Mouse (Mus musculus): ENCODE data around the gene Trim9. TPM values are rescaled to one million over a fixed set of nuclear protein-coding genes. Genes with fewer than 3 reads are reported as not detected.

Trim9 gene
- total RNA-seq, 1 experiment from 2014 or later, result 2.7 TPM

DNA sequence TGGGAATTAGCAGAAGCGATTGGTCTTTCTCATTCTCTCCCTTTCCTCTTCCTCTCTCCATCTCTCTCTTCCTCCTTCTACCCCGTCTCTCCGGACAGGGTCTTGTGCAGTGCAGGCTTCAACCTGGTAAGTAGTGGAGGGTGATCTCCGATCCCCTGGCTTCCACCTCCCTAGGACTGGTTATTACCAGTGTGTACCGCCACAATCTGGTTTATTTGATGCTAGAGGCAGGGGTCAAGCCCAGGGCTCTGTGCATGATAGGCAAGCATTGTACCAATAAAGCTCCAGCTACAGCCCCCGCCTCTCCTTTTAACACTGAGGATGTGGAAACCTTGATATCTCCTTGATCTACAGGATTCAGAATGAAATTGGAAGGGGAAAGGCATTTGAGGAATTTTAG, 133.8 kb downstream of the Trim9 start:
- no peak for DNase-seq

DNA sequence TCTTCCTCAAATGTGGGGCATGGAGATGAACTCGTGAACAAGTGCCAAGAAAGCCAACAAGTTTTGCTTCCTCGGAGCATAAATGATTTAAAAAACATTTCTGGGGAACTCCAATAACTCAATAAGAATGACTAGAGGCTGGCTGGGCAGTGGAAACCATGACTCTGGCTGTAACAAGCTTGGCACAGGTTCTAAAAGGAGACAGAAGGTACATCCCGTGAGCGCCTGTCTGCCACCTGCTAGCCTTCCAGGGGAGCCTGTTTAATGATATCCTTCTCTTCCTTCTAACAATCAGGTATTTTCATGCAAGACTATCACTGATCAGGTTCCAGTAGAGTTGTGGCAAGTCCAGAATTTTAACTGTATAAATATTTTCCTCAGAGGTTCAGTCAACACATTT, 134.9 kb downstream of the Trim9 start:
- no peak for DNase-seq

DNA sequence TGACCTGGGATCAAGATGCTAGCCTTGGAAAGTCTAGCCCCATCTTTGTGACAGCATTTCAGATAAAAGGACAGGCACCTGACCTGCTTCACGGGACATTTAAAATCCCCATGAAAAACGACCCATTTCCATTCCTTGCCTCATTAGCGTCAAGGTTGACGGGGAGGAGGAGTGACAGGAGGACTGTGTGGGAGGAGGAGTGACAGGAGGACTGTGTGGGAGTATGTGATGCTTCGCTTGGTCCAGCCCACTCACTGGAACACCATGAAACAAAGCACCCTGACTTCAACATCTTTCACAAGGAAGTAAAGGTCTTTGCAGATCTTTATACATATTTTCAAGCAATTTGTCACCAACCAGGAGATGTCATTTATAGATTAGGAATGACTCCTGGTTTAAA, 139.2 kb downstream of the Trim9 start:
- DNase-seq, result no peak

DNA sequence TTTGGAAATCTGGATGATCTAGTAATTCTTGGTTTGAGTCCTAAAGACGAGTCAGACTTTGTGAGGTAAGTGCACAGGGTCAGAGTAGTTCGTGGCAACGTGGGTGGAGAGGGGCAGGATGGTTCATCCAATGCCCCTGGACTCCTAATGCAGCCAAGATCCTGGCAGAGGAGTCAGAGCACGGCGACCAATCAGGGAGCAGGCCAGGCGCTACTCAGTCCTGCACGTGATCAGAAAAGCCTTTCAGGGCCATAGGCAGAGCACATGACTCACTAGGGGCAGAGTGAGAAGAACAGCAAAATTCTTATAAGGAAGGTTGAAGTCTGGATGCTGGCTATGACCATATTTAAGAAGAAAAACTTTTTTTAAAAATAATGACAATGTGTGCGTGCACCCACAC, 143.0 kb downstream of the Trim9 start:
- DNase-seq, result peak; percentile 55

DNA sequence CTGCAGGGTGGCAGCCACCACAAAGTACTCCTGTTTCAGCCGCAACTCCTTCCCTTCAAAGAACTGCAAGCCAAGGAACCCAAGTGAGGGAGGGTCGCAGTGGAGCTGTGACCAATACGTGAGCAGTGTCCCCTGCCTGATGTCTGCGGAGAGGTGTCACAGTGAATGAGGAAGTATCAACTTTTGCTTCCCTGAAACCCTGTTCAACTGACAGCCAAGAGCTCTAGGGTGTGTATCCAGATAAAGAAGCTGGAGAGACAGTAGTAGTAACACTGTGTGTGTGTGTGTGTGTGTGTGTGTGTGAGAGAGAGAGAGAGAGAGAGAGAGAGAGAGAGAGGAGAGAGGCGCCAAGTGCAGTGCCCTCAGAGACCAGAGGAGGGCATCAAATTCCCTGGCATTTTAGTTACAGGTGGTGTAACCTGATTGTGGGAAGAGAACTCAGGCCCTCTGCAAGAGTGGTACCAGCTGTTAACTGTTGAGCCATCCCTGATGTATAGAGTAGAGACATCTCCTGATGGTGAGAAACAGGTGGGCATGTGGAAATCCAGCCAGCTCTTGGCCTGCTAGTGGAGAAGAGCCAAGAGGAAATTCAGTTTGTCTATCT, 145.4 kb downstream of the Trim9 start:
- no peak for DNase-seq

DNA sequence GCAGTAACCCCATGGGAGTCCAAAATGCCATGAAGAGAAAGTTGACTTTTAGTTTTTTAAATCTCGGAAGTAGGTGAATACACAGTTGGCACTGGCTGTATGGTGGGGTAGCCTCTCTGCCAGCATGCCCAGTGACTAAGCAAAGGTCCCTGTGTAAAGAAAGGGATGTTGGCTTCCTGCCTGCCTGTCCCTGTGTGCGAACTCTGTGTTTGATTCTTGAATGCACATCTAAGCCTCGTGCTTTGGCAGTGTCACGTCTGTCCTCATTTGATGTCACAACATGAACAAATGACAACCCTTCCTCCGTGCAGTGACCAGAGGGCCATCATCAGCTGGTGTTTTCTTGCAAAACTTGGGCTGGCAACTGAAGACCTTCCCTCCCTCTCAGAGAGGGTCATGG, 151.1 kb downstream of the Trim9 start:
- DNase-seq, result peak; percentile 63

DNA sequence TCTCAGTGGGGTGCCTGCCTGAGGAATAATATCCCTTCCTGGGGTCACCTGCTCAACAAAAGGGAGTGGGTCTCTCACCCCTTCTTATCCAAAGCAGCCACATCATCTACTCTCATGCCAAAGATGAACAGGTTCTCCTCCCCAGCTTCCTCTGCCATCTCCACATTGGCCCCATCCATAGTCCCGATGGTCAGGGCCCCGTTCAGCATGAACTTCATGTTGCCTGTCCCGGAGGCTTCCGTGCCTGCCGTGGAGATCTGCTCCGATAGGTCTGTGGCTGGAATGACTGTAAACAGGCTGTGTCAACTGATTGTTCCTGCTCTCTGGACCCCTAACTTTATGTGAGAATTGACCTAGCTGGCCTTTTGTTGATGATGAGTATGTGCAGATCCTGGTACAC, 152.0 kb downstream of the Trim9 start:
- no peak for DNase-seq

Other genes starting within 250 kb of the Trim9 start
- gene Nin, start 233.9 kb downstream of the Trim9 start, total RNA-seq (2021), result 36.5 and 42.6 TPM in 2 replicates
- not detected in 2 replicates for gene Abhd12b, start 193.5 kb downstream of the Trim9 start, total RNA-seq (2021)
- 93.4 and 126 TPM in 2 replicates for gene Pygl, start 116.1 kb downstream of the Trim9 start, total RNA-seq (2021)
- gene Tmx1, start 105.5 kb upstream of the Trim9 start, total RNA-seq (2021), result 44.2 and 51.4 TPM in 2 replicates